Mouse (Mus musculus) small intestine, adult 2 months (tissue): ENCODE data around the gene Oprl1.

ENCODE experiments used
- CTCF ChIP-seq: fragments of 200-500 bp; IDR thresholded peaks from 2 replicates; pipeline ENCODE4 v1.5.1; 2012; ENCODE audit warnings: low read depth, mild to moderate bottlenecking, control low read depth, inconsistent platforms, low read length, moderate library complexity, mixed read lengths; ENCODE audit not compliant: insufficient replicate concordance, insufficient read length; ENCODE audit errors: extremely low read depth
- POLR2A ChIP-seq: fragments of 200-500 bp; IDR thresholded peaks from 2 replicates; pipeline ENCODE4 v1.6.1; 2012; ENCODE audit warnings: low read depth, mild to moderate bottlenecking, control low read depth, inconsistent platforms, low read length, moderate library complexity

DNA sequence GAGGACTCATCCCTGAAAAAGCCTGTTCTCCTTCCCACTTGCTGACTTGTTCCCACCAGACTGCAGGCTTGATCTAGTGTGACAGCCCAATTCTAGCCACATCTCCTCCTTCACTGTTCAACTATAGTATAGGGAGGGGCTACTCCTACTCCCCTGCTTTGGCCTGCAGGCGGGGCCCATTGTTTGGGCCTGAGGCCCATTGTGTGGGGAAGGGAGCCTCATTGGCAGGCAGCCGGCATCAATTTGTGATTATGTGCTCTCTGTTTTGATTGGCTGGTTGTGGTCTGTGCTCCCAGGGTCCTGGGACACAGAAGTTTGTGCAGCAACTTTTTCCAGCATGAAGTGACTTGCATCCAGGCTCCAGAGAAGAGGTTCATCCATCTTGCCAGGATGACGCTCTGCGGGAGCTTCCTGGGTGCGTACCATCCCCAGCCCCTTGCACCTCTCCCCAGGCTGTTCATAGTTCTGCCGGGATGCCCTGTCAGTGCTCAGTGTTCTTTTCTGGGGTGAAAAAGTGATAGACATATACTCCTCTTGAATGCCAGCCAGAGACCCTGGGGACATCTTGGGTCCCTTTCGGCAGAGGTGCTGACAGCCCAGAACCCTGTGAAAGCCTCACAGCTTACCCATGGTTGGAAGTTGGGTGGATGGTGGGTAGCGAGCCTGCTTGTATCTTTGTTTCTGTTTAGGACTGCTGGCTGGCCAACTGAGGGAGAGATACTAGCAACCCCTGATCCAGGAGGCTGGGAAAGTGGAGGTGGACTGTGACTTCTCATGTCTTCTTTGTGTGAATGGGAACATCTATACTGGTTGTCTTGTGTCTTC is 48.4 kb downstream of the Oprl1 start, which contains the start of gene Myt1:
- TF ChIP-seq POLR2A (no peak), CTCF (no peak)
